Mouse (Mus musculus) regulatory T cell (primary cell): ENCODE results near the gene Ccdc77.

Experiments used
- in situ Hi-C: fragments of 300-600 bp; cut with MboI, MseI; formaldehyde crosslinking; loops from one replicate; pipeline ENCODE4 v1.15.1; 2025; ENCODE audit warnings: high pct_unique_total_duplicates

Gene Ccdc77

GRCm38 (mm10) chr6:120363688-120364522 lies at the start of gene Ccdc77, which contains the start of gene Kdm5a:
Ccdc77 (minus strand) TSS chr6:120364374.
Kdm5a (plus strand) TSS chr6:120364124.
- in situ Hi-C loops: no loop called here

GRCm38 (mm10) chr6:120403936-120404335 lies 39.8 kb upstream of the Ccdc77 start:
- in situ Hi-C loops: no loop called here

GRCm38 (mm10) chr6:120395622-120396345 lies 31.6 kb upstream of the Ccdc77 start:
- in situ Hi-C loops: loop anchor here (5.0 to 10.0 kb wide), 2 partner anchors 42 to 461 kb away; no protein-coding TSS in a partner anchor

DNA sequence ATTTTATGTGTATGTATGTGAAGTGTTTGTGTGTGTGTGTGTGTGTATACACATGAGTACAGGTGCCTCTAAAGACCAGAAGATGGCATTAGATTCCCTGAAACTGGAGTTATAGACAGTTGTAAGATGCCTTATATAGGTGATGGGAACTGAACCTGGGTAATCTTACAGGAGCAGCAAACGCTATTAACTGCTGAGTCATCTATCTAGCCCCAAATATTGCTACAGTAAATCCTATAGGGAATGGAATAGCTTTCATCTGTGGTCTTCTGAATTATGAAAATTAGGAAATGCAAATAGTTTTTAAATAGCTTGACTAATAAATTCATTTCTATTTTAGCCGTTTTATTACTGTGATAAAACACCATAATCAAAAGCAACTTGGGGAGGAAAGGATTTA lies 28.6 kb upstream of the Ccdc77 start:
- in situ Hi-C loops: loop anchor here (10.0 kb wide), 1 partner anchor 458 kb away; no protein-coding TSS in a partner anchor

DNA sequence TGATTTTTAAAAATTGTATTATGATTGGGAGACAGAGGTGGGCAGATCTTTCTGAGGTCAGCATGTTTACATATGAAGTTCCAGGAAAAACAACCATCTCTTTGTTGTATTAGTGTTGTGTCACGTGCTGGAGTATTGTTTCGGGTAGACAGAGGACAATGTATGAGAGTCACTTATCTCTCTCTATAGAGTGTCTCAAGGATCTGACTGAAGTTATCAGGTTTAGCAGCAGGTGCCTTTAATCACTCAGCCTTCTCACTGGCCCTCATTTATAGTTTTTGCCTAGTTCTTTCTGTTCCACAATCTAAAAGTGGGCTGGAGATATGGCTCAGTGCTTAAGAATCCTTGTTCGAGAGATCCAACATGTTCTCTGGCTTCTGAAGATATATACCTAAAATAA lies 25.9 kb upstream of the Ccdc77 start:
- in situ Hi-C loops: loop anchor here (10.0 kb wide), 1 partner anchor 455 kb away; no protein-coding TSS in a partner anchor

GRCm38 (mm10) chr6:120376736-120377135 lies 12.6 kb upstream of the Ccdc77 start:
- in situ Hi-C loops: no loop called here

GRCm38 (mm10) chr6:120365051-120365450 lies 877 bp upstream of the Ccdc77 start:
- in situ Hi-C loops: no loop called here

DNA sequence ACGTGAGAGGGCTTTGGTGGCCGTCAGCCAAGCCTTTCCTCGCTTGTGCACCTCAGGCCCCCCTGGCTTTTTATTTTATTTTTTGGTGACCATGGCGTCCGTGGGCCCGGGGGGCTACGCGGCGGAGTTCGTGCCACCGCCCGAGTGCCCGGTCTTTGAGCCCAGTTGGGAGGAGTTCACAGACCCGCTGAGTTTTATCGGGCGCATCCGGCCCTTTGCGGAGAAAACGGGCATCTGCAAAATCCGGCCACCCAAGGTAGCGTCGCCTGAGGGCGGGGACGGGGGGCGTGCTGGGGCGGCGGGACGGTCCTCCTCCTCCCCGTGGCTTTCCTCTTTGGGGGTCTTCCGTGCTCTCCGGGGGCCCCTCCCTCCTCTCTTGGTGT lies 340 bp upstream of the Ccdc77 start:
- in situ Hi-C loops: no loop called here

GRCm38 (mm10) chr6:120362774-120363687 lies 1.1 kb downstream of the Ccdc77 start:
- in situ Hi-C loops: no loop called here

DNA sequence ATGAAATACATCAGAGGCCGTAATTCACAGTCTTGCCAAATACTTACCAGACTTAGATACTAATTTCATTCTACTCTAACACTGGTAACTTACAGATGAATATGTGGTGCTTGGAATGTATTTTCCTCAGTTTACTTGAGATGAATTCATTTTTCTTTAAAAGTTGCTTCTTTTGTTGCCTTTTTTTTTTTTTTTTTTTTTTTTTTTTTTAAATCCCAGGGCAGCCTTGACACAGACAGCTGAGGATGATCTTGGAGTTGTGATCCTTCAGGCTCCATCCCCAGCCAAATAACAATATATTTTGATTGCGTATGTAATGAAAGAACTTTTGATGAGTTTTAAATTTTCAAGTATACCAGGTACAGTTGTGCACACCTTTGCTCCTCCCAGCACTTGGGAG lies 2.0 kb downstream of the Ccdc77 start:
- in situ Hi-C loops: no loop called here

- in situ Hi-C loops: no loop called here
Observed at GRCm38 (mm10) chr6:120356951-120357945, 6.9 kb downstream of the Ccdc77 start.

- in situ Hi-C loops: no loop called here
Observed at GRCm38 (mm10) chr6:120356478-120356877, 7.7 kb downstream of the Ccdc77 start.

GRCm38 (mm10) chr6:120349018-120349417 lies 15.2 kb downstream of the Ccdc77 start:
- in situ Hi-C loops: no loop called here

- in situ Hi-C loops: no loop called here
Observed at GRCm38 (mm10) chr6:120343992-120344391, 20.2 kb downstream of the Ccdc77 start.

- in situ Hi-C loops: no loop called here
Observed at GRCm38 (mm10) chr6:120332351-120332750, 31.8 kb downstream of the Ccdc77 start.

- in situ Hi-C loops: no loop called here
Observed at GRCm38 (mm10) chr6:120324295-120324927, 39.8 kb downstream of the Ccdc77 start.

DNA sequence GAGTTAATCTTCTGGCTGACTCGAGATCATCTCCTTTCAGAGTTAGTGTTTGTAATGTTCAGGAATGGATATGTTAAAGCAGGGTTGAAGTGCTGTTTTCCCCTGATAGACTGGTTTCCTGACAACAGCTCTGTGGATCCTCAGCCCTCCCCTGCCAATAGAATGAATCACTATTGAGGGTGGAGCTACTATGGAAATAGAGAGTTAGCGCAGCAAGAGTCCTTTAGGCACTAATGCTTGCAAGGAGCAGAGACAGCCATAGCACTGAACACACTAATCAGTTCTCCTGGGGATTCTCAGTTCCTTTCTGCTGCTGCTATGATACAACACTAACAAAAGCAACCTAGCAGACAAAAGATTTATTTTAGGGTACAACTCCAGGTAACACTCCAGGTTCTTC lies 43.8 kb downstream of the Ccdc77 start:
- in situ Hi-C loops: no loop called here

GRCm38 (mm10) chr6:120319129-120319528 lies 45.0 kb downstream of the Ccdc77 start:
- in situ Hi-C loops: no loop called here

DNA sequence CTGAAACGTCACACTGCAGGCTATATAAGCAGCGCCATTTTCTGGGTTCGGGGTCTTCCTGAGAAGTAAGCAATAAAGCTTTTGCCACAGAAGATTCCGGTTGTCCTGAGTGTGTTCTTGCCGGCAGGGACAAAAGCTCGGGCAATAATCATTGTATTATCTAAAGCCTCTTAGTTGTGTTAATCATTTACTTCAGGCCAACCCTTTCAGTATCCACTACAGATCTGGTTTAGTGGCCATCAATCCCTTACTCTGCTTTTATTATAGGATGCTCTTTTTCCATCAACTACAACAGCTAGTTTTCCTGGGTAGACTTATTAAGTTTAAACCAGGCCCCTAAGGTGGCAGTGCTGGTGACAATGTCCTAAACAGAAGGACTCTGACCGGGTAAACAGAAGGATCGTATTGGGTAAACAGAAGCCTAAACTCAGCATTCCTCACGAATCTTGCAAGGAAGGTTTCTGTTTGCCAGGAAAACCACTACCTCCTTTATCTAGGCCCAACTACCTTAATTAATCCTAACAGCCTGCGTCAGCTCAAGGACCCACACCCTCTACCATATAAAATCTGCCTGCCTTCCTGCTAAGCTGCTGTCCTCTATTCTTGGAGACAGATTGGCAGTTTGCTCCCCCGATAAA lies 45.8 kb downstream of the Ccdc77 start:
- in situ Hi-C loops: no loop called here
